Mouse (Mus musculus) G1E (cell line): ENCODE results near the gene Ttbk1. TPM values are rescaled to one million over a fixed set of nuclear protein-coding genes. Genes with fewer than 3 reads are reported as not detected.
A peak's percentile ranks its signal among the peaks of the same experiment; 100 is the strongest.

Experiments
- ATAC-seq: 2 replicates; pipeline ENCODE4 v1.8.0; 2016; ENCODE audit warnings: mild to moderate bottlenecking; ENCODE audit not compliant: insufficient number of reproducible peaks, poor library complexity, low FRiP score, severe bottlenecking; ENCODE audit errors: extremely low read depth
- DNase-seq: peaks from one replicate; pipeline ENCODE4 v3.0.0; 2012; ENCODE audit warnings: low spot score
- H3K27me3 ChIP-seq: 2 replicates; pipeline ENCODE4 v1.6.1; 2012; ENCODE audit warnings: mild to moderate bottlenecking, low read length, inconsistent platforms; ENCODE audit not compliant: insufficient read depth
- H3K36me3 ChIP-seq: replicated peaks from 2 replicates; pipeline ENCODE3; 2012; ENCODE audit warnings: mild to moderate bottlenecking, inconsistent platforms
- H3K4me1 ChIP-seq: 2 replicates; pipeline ENCODE4 v1.6.1; 2012; ENCODE audit warnings: low read depth, low read length, inconsistent platforms, mixed read lengths; ENCODE audit not compliant: insufficient read depth
- H3K4me3 ChIP-seq: 2 replicates; pipeline ENCODE4 v1.5.1; 2012; ENCODE audit warnings: low read depth, mild to moderate bottlenecking, inconsistent platforms, low read length, moderate library complexity, mixed read lengths
- H3K9me3 ChIP-seq: replicated peaks from 2 replicates; pipeline ENCODE4 v1.6.1; 2012; ENCODE audit warnings: inconsistent platforms
- CTCF ChIP-seq: IDR thresholded peaks from 2 replicates; pipeline ENCODE4 v1.5.1; 2012; ENCODE audit warnings: low read depth, low read length, inconsistent platforms, mixed read lengths
- GATA1 ChIP-seq: IDR thresholded peaks from 2 replicates; pipeline ENCODE4 v1.6.1; 2012; ENCODE audit warnings: borderline replicate concordance, low read length, inconsistent platforms, mixed read lengths
- GATA2 ChIP-seq: IDR thresholded peaks from 2 replicates; pipeline ENCODE4 v1.6.1; 2012; ENCODE audit warnings: low read depth, low read length, inconsistent platforms, borderline replicate concordance
- POLR2AphosphoS5 ChIP-seq: IDR thresholded peaks from 2 replicates; pipeline ENCODE4 v1.6.1; 2012; ENCODE audit warnings: low read depth, low read length, inconsistent platforms; ENCODE audit not compliant: insufficient replicate concordance
- TAL1 ChIP-seq: conservative IDR thresholded peaks from 2 replicates; pipeline ENCODE4 v1.6.1; 2012; ENCODE audit warnings: low read depth, low read length, inconsistent platforms, mixed read lengths
- polyA plus RNA-seq: library from polyadenylated mRNA; stranded (reverse); fragments of >175 nt; gene quantifications from 2 replicates; pipeline ENCODE4 v1.2.3, GENCODE M21; 2012
- total RNA-seq, 2 experiments: library from RNA; stranded (forward) in 1 of 2; stranded (reverse) in 1 of 2; fragments of 200-1000 nt in 1 of 2; fragments of >200 nt in 1 of 2; fragmentation: Nextera tagmentation in 1 of 2; gene quantifications; 2 replicates each; pipeline ENCODE4 v1.2.3; 2014 to 2017

Gene Ttbk1
- total RNA-seq (2014; fragmentation: Nextera tagmentation) (not detected in 2 replicates), total RNA-seq (2017) (0.11 and 0.52 TPM in 2 replicates), polyA plus RNA-seq (0.01 TPM in 1 of 2 replicates, not detected in the other)

DNA sequence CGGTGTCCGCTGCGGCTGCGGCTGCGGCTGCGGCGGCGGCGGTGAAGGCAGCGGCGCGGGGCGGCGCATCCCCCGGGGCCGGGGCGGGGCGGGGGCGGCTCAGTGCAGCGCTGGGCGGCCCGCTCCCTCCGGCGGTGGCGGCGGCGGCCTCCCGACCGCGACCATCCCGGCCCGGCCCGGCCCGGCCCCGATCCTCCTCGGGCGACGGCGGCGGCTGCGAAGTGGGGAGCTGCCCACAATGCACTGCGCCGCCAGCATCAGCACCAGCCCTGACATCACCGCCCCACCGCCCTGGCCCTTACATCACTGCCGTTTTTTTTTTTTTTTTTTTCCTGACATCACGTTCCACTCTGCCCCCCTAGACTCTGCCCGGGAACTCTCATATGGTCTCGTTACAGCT is at the start of gene Ttbk1:
Gene Ttbk1 (minus strand): TSS at position 245 of the 400 bp plus-strand sequence.
- peaks cover 40% of the 10 kb centered on the region for H3K27me3 ChIP-seq
- TF ChIP-seq POLR2AphosphoS5 (no peak), GATA2 (no peak), TAL1 (no peak), CTCF (no peak), GATA1 (no peak)
- H3K4me3 ChIP-seq, result no peak within 1 kb of the TSS
- ATAC-seq (no peak), DNase-seq (no peak)
- no peaks in the 10 kb centered on the region for H3K36me3 ChIP-seq
- 0 out of 2 replicates have a peak, but pooled peaks cover 3% of the 10 kb centered on the region for H3K4me1 ChIP-seq
- H3K9me3 ChIP-seq, result no peaks in the 10 kb centered on the region

DNA sequence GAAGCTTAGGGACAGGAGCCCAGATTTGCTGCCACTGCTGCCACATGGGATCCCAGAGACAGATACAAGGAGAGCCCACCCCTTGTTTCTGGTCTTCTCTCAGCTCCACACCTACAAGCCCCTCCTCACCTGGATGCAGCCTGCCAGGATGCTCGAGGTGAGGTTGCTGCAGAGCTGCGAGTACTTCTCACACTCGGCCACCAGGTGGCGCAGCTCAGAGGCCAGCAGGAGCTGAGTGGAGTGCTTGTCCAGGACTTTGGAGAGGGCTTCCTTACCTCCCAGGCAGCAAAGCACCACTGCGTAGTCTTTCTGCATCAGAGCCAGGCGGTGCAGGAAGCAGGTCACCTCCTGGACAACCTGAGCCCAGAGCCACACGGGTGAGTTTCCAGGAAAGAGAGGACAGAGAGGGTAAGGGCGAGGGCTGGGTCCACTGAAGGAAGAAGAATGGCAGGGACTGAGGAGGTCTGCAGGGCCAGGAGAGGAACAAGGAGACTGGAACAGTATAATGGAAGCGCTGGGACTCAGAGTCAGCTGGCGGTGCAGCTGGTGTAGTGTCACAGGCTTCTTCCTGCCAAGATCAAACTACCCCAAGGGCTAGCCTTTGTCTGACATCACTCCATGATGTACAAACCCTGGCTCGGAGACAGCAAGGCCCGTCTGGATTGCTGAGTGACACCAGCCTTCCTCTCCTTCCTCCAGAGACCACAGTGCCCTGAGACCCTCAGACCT is 38.3 kb upstream of the Ttbk1 start:
- TF ChIP-seq POLR2AphosphoS5, result no peak
- TF ChIP-seq CTCF, result peak; percentile 89
- no peaks in the 10 kb centered on the region for H3K9me3 ChIP-seq
- peaks cover 9% of the 10 kb centered on the region; the same call in 1 of the 2 replicates for H3K4me1 ChIP-seq
- ATAC-seq (peak; percentile 22; the same call in 1 of the 2 replicates), DNase-seq (peak; percentile 70)
- H3K27me3 ChIP-seq, result peaks cover 47% of the 10 kb centered on the region
- H3K4me3 ChIP-seq, result no peak overlapping the region
- no peaks in the 10 kb centered on the region for H3K36me3 ChIP-seq

DNA sequence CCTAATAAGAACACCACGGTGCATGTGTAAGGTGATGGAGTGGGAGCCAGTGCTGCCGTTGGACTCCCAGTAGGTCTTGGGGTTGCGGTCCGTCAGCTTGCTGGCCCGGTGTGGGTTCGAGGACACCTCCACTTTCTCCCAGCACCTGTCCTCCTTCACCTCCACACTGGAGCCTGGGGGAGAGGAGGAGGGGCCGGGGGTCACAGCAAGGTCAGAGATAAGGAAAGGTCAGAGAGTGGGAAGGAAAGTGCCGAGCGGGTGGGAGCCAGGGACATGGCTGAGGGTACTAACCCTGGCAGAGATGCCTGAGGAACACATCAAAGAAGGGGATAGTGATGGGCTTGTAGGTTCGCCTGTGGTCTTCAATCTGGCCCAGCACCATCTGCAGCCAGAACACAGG is 37.6 kb upstream of the Ttbk1 start:
- Histone ChIP-seq H3K4me1 (peaks cover 9% of the 10 kb centered on the region; the same call in 1 of the 2 replicates), H3K4me3 (no peak overlapping the region), H3K9me3 (no peaks in the 10 kb centered on the region), H3K27me3 (peaks cover 53% of the 10 kb centered on the region), H3K36me3 (no peaks in the 10 kb centered on the region)
- TF ChIP-seq TAL1 (no peak), GATA1 (no peak), CTCF (no peak), GATA2 (no peak), POLR2AphosphoS5 (no peak)
- DNase-seq (no peak), ATAC-seq (no peak)

DNA sequence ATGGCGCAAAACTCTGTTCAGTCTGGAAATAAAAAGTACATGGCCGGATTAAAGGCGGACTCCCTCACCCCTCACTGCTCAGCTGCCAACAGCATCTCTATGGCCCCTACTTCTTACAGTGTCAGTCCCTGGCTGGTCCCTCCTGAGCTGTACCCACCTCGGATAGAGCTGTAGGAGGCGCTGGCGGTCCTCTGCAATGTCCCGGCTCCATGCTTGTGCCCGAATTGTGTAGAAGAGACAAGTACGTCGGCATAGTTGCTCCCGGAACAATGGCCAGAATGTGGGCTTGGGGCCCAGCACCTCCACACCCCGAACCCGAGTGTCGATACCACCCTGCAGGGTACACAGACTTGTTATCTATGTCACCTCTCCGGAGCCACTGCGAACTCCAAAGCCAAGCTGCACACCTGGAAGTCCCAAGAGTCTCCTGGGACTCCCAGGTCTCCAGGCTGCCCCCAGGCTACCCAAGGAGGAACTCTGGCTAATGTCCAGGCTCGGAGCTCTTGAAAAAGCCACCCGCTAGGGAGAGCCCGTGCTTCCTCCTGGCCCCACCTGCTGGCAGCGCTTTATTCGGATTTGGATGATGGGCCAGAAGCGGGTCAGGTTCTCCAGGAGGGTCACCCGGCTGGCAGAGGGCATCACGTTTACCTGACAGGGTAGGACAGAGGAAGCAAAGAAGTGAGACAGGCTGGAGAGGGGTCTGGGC is 34.6 kb upstream of the Ttbk1 start:
- no peaks in the 10 kb centered on the region for H3K36me3 ChIP-seq
- DNase-seq (no peak), ATAC-seq (no peak)
- no peaks in the 10 kb centered on the region for H3K9me3 ChIP-seq
- peaks cover 44% of the 10 kb centered on the region for H3K27me3 ChIP-seq
- no peak for TF ChIP-seq POLR2AphosphoS5
- no peak for TF ChIP-seq GATA1
- TF ChIP-seq GATA2, result no peak
- no peak for TF ChIP-seq CTCF
- peaks cover 9% of the 10 kb centered on the region; the same call in 1 of the 2 replicates for H3K4me1 ChIP-seq
- no peak overlapping the region for H3K4me3 ChIP-seq

DNA sequence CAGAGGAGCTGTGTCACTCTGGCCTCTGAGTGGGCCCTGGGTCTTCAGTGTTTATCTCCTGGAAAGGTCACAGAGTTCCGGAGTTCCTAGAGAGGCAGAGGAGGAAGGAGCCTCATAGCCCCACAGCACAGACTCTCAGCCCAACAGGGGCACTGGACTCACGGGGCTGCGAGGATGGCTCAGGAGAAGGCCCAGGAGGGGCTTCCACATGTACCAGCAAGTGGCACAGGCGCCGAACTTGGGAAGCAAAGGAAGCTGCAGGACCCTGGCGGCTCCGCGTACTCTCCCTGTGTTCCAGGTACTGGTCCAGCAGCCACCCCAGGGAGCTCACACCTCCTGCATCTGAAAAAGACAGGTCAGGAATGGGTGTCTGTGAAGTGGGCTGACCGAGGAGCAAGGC is 33.7 kb upstream of the Ttbk1 start:
- H3K4me3 ChIP-seq, result no peak overlapping the region
- H3K9me3 ChIP-seq, result no peaks in the 10 kb centered on the region
- DNase-seq, result no peak
- TF ChIP-seq GATA1 (no peak), CTCF (no peak), POLR2AphosphoS5 (no peak), GATA2 (no peak), TAL1 (no peak)
- no peak for ATAC-seq
- no peaks in the 10 kb centered on the region for H3K36me3 ChIP-seq
- H3K27me3 ChIP-seq, result peaks cover 42% of the 10 kb centered on the region
- peaks cover 7% of the 10 kb centered on the region; the same call in 1 of the 2 replicates for H3K4me1 ChIP-seq

DNA sequence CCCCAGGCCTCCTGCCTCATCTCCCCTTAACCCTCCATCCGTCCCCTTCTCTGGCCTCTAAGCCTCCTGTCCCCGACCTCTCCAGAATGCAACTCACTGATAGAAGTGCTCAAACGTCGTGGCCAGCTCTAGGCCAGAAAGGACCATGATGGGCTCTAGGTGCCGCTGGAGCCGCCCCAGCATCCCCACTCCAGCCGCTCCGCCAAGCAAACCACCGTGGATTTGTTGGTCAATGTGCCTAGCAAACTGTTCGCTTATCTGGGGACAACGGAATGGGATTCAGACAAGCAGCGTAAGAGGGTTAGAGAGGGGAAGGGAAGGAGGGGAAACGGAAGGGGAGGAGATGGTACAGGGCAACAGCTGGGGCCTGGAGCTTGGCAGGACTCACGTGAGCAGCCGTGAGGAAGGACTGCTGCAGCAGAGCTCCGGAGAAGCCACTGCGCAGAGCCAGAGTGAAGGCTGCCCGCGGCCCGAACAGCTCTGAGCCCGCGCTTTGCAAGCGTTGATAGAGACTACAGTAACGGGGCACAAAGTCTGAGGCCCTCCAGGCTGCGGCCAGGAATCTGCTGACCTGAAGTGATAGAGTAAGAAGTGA is 33.0 kb upstream of the Ttbk1 start:
- Histone ChIP-seq H3K4me1 (peaks cover 3% of the 10 kb centered on the region; the same call in 1 of the 2 replicates), H3K27me3 (peaks cover 42% of the 10 kb centered on the region), H3K36me3 (no peaks in the 10 kb centered on the region), H3K9me3 (no peaks in the 10 kb centered on the region), H3K4me3 (no peak overlapping the region)
- ATAC-seq (no peak), DNase-seq (no peak)
- TF ChIP-seq POLR2AphosphoS5 (no peak), CTCF (no peak), TAL1 (no peak), GATA1 (no peak), GATA2 (no peak)
